Mouse (Mus musculus): ENCODE data around the gene Zfp819.
"Not testable (repeated sequence)": the region's sequence is repeated elsewhere in the genome, so short reads cannot be mapped to it uniquely, and the experiment has no call there.

Zfp819 gene

GRCm38 (mm10) chr7:43643046-43643652 lies 36.2 kb downstream of the Zfp819 start:
- DNase-seq (ENCODE audit: low spot score), result no peak

- DNase-seq (ENCODE audit: low spot score), result no peak
Observed at GRCm38 (mm10) chr7:43652683-43653082, 45.7 kb downstream of the Zfp819 start.

DNA sequence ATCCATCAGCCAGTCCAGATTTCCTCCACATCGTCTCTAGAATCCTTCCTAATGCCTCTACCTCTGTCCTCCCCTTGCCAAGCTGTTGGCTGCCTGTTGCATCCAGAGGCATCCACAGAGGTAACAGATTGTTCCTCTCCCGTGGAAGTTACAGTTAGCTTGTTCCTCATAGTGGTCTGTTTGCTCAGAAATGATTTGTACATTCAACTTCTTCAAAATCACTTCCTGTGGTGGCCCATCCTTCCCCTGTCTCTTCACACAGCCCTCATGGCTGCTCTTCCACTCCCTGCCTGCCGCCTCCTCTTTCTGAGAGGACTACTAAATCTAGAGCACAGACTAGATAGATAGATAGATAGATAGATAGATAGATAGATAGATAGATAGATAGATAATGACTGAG lies 47.5 kb downstream of the Zfp819 start:
- no peak for DNase-seq (ENCODE audit: low spot score)

GRCm38 (mm10) chr7:43656232-43656631 lies 49.3 kb downstream of the Zfp819 start:
- DNase-seq (ENCODE audit: low spot score), result no peak

- no peak for DNase-seq (ENCODE audit: low spot score)
Observed at GRCm38 (mm10) chr7:43660002-43660401, 53.0 kb downstream of the Zfp819 start, which contains the start of gene Siglece. Gene Siglece (minus strand): TSS chr7:43660161.

- no peak for DNase-seq (ENCODE audit: low spot score)
Observed at GRCm38 (mm10) chr7:43662804-43663203, 55.8 kb downstream of the Zfp819 start.

- not testable (repeated sequence) for DNase-seq (ENCODE audit: low spot score)
Observed at GRCm38 (mm10) chr7:43667221-43667620, 60.3 kb downstream of the Zfp819 start.
